Mouse (Mus musculus) spleen, adult 12 weeks (tissue): ENCODE data around the gene Satb1.

ENCODE experiments used
- DNase-seq: peaks from one replicate; pipeline ENCODE4 v3.0.0; 2022; ENCODE audit warnings: low spot score

Gene Satb1

DNA sequence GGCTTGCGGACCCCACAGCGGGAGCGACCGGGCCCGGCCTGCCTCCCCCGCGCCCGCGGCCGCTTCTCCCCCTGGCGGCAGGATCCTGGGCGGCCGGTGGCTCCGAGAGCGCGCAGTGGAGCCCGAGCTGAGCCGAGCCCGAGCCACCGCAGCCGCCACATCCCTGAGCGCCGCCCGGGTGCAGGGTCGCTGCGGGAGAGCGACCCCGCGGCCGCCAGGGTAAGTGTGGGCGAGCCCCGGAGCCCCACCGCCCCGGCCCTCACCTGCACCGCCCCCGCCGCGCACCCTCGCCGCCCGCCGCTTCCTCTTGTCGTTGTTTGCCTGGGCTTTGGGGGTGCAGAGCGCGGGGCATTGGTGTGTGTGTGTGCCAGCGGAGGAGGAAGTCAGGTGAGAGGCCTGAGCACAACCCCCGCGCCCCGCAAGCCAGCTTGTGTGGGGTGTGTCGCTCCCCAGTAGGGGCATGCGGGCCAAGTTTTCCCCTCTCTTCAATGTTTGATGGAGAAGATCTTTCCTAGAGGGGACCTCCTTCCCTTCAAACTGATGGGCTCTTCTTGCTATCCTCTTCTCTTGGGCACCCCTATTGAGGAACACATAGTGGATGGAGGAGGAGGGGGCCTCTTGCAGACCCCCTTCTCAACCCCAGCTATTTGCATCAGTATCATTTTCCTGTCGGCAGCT lies at the start of gene Satb1:
Gene Satb1 (minus strand): TSS at position 391 of the 678 bp plus-strand sequence.
- DNase-seq: peak; percentile 61

DNA sequence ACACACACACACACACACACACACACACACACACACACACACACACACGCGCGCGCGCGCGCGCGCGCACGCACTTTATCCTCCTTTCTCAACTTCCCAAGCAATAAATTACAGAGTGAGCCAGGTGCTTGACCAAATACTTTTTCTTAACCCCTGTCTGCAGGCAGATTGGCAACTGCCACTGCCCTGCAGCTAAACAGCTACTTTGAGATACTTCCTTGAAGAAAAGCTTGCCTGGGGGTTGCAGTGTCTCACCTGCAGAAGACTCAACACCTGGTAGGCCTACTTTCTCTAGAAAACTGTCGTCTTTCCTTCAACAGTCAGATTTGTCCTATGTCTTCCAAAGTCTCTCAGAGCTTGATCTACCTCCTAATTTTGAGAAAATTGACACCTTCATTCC lies 49.5 kb upstream of the Satb1 start:
- DNase-seq: no peak

- no peak for DNase-seq
These were observed 48.0 kb upstream of the Satb1 start for GRCm38 (mm10) chr17:51880895-51881622.

GRCm38 (mm10) chr17:51880221-51880620 lies 47.1 kb upstream of the Satb1 start:
- DNase-seq: no peak

- no peak for DNase-seq
These were observed 46.6 kb upstream of the Satb1 start for GRCm38 (mm10) chr17:51879736-51880135.

- DNase-seq: no peak
These were observed 46.1 kb upstream of the Satb1 start for GRCm38 (mm10) chr17:51879171-51879570.

DNA sequence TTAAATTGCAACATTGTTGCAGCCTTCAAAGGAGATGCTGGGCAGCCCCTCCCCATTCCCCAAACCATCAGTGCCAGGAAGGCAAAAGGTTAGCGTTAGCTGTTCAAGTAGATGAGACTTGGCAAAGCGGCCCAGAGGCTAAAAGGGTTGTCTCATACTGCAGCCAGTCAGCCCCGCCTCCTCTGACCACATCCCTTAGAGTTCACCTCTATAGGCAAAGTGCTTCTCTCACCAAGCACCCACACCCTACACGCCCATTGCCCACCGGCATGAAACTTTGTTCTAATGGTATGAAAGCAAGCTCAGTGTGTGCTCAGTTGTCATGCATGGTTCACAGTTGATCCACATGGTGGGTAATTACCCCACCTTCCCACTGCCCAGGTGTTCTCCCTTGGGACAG lies 43.4 kb upstream of the Satb1 start:
- DNase-seq: peak; percentile 23

DNA sequence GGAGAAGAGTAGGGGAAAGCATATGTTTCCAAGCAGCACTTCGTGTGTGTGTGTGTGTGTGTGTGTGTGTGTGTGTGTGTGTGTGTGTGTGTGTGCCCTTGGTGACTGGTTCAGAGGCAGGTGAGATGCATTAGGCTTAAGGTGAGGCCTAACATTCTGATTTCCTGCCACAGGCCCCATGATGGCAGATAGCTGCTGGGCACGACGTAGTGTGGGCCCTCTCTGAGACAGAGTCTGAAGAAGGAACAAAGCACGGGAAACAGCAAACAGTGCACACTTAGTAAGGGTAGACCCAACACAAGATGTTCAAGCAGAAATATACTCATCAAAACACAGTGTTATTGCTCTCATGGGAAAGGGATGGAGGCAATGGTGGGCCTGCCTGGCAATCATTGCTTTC lies 24.5 kb upstream of the Satb1 start:
- no peak for DNase-seq

- no peak for DNase-seq
These were observed 23.2 kb upstream of the Satb1 start for GRCm38 (mm10) chr17:51856332-51856731.

- DNase-seq: no peak
These were observed 22.2 kb upstream of the Satb1 start for GRCm38 (mm10) chr17:51855261-51855660.

DNA sequence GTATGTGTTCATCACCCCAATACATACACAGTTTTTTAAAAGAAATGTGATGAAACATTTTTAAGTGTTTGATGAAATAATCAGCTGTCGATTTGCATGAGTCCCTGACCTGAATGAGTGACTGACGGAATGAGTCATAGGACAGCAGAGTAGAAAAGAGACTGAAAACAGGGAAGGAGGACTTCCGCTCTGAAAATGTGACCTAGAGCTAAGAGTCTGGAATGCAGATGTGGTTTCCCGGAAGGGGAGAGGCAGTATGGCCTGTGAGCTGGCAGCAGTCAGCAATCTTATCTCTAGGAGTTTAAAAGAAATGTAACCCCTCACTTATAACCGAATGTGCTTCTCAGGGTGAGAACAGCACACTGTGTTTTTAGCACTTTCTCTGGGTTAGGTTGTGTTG lies 20.9 kb upstream of the Satb1 start:
- DNase-seq: no peak

- no peak for DNase-seq
These were observed 7.5 kb upstream of the Satb1 start for GRCm38 (mm10) chr17:51840596-51840995.

DNA sequence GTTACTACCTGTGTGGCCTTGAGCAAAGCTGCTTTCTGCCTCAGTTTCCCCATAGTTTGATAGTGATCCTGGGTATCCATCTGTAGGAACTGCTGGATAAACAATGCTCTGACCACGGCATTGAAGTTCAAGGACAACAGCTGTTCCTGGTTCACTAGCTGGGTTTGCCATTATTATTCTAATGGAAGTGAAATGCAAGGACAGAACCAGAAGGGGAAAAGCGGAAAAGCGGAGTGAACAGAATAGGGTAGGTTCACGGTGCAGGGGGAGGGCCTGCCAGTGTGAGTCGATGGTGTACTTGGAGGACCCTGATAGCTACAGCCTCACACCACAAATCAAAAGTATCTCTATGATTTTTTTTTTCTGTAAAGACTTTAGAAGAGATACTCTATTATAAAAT lies 6.4 kb upstream of the Satb1 start:
- DNase-seq: no peak

- no peak for DNase-seq
These were observed 3.8 kb upstream of the Satb1 start for GRCm38 (mm10) chr17:51836901-51837300.

GRCm38 (mm10) chr17:51836243-51836642 lies 3.2 kb upstream of the Satb1 start:
- no peak for DNase-seq

DNA sequence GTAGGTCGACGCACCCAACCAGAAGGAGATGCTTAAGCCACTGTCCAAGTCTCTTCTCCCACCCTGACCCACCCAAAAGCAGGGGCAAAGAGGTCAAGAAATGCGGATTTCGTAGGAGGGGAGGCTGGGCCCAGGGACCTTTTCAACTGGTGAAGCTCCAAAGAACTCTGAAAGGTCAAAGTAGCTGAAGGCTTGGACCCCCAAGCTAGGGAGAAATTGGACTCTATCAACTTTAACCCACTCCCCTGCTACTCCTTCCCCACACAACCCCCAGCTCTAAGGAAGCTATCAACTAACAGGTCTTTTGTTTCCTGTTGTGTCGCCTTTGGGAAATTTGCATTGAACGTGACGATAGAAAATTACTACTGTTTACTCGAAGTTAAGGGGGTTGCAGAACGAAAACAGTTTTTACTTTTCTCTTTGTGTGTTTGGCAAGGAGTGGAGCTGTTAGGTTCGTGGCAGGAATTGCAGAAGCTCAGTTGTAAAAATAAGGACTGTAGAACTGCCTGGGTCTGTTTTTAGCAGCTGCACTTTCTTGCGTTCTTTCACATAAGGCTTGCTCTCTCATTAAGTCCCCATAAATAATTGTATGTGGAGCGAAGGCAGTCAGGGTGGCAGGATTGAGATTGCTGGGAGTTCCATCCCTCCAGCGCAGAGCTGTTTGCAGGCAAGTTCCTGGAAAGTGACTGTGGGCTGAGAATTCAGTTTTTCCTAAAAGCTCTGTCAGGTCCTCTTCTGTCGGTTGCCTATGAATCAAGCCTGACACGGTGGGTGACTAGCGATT lies 680 bp upstream of the Satb1 start:
- no peak for DNase-seq

GRCm38 (mm10) chr17:51832421-51832875 lies 642 bp downstream of the Satb1 start:
- DNase-seq: peak; percentile 22

DNA sequence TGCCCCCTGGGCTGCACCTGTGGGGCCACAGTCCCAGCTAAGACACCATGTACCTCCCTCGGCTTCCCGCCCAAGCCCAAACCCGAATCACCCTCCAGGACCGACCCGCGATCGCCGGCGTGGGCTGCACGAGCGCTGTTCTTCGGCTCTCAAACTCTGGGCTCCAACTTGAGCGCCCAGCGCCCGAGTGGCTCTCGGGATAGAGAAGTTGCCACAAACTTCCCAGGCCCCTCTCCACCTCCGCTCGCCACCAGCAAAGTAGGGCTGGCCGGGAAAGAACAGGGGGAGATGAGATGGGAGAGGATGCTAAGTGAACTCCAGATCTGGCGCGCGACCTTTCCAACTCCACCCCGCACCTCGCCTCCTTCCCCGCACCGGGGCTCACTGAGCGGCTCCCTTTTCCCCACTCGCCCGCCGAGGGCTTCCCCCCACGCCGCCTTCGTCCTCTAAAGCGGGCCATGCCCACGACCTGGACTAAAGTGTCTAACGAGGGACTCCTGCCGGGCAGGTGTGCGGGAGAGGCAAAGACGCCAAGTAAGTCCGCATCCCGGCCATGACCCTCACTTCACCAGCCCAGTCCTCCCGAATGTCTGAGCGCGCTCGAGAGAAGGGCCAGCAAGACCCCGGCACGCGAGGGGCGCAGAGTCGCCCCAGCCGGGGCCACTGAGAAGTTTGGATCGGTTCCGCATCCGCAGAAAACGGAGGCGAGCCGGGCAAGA lies 1.2 kb downstream of the Satb1 start:
- DNase-seq: no peak

- DNase-seq: no peak
These were observed 1.9 kb downstream of the Satb1 start for GRCm38 (mm10) chr17:51831121-51831701.

GRCm38 (mm10) chr17:51829436-51829835 lies 3.7 kb downstream of the Satb1 start:
- DNase-seq: no peak

DNA sequence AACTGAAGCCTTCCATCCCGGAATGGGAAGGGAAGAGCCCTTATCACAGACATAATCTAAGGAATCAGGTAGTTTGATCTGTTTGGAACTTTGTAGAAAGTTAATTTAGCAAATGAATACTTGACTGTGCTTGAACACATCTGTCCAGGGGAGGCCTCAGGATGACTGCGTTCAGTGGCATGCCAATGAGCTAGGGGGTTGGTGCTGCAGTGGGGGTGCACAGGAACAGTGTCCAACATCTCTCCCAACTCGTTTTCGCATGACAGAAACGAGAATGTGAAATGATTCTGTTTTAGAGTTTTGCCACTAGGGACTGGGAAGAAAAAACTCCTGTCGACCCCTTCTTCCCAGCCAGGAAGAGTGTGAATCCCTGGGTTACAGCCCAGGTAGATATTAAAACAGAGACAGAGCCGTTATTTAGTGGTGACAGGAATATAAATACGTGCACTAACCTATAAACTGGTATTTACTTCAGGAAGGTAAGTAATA lies 5.1 kb downstream of the Satb1 start:
- no peak for DNase-seq

DNA sequence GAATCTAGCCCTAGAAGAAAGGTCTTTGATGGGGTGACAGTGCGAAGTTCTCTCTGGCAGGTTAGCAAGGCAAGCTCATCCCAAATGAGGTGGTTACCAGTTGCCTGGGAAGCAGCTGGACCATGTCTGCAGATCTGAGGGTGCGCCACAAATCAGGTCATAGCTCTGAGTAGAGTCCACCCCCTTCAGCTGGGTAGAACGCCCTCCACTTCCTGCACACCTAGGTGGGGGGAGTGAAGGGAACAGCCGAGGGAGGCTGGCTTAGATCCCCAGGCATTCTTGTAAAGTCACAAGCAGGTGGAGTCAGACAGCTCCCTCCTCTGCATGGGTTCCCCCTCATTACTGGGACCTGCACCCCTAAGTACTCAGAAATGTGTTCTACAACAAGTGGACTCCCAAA lies 6.6 kb downstream of the Satb1 start:
- no peak for DNase-seq
